Mouse (Mus musculus): Measurements from ENCODE around the gene Gse1. TPM values are rescaled to one million over a fixed set of nuclear protein-coding genes. Genes with fewer than 3 reads are reported as not detected.

Gene Gse1
- total RNA-seq, 2 experiments from 2014 or later = 77.7 to 105 TPM

DNA sequence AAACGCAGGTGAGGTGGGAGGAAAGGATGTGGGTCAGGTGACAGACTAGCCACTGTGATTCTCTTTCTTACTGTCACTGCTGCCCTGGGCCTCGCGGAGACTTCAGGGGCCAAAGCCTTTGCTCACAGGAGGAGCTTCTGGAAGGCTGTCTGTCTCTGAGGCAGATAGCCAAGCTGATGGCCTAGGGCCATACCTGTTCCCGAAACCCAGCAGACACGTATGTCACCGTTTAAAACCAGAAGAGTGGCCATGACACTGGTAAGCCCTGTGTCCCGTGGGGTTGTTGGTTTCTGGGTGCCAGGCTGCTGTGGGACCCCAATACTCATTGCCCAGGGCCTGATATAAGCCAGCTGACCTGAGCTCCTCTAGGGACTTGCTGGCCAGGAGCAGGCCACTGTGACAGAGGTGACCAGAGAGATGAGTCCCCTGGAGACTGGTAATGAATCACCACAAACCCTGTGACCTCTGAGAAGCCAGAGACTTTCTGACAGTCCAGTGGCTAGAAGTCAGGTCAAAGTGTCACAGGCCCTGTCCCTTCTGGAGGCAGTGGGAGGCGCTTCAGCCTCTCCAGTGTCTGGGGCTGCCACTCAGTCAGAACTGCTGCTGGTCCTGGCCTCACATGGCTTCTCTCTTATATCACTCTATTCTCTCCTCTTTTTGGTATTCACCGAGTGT is 253.9 kb downstream of the Gse1 start:
- intact Hi-C loops (cut with DNase I) = no loop called here
- DNase-seq (ENCODE audit: extremely low spot score in 1 of 2, low spot score in 2 of 2) = no peak
- TF ChIP-seq CTCF (IDR thresholded peaks at IDR 0.05) = no peak
- Histone ChIP-seq H3K4me3 (no peak overlapping the region), H3K27ac (no peak overlapping the region)

DNA sequence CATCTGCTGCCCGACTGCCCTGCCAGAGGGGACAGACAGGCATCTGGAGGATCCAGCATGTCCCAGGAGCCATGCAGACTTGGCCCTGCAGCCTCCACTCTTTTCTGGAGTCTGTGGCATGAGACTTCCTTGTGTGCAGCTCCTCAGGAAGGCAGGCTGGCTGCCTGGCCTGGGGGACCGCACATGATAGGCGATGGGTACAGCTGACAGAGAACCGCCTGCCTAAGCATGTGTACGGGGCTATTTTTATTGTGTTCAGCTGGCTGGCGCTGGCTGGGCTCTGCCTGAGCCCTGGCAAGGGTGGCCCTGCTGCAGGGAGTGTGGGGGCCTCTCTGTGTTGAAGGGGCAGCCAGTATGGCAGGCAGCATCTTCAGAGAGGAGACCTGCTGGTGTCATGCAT is 256.2 kb downstream of the Gse1 start:
- peak in 1 of 2 experiments; percentile 56 for DNase-seq (ENCODE audit: extremely low spot score in 1 of 2, low spot score in 2 of 2)
- intact Hi-C loops (cut with DNase I) = no loop called here
- no peak for TF ChIP-seq CTCF (IDR thresholded peaks at IDR 0.05)
- no peak overlapping the region for H3K4me3 ChIP-seq
- peak overlapping the region; percentile 86 for H3K27ac ChIP-seq

DNA sequence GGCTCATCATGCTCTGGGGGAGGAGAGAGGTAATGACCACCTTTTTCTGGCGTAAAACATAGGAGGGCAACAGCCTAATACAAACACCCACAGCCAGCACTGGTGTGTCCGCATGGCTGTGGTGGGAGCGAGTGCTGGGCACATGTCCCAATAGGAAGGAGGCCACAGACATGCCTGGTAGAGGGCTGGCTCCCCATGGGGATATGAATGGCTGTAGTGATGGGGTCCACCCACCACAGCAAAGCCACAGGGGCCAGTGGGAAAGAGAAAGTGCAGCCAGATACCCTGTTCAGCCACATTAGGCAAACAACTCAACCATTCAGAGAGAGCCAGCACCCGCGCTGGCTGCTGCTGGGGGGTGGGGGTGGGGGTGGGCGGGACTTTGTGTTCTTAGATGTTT is 256.9 kb downstream of the Gse1 start:
- H3K4me3 ChIP-seq = no peak overlapping the region
- no peak for DNase-seq (ENCODE audit: extremely low spot score in 1 of 2, low spot score in 2 of 2)
- H3K27ac ChIP-seq = peak overlapping the region; percentile 86
- TF ChIP-seq CTCF (IDR thresholded peaks at IDR 0.05) = no peak
- intact Hi-C loops (cut with DNase I) = loop anchor here (5.0 kb wide), 1 partner anchor 118 kb away; no protein-coding TSS in a partner anchor

DNA sequence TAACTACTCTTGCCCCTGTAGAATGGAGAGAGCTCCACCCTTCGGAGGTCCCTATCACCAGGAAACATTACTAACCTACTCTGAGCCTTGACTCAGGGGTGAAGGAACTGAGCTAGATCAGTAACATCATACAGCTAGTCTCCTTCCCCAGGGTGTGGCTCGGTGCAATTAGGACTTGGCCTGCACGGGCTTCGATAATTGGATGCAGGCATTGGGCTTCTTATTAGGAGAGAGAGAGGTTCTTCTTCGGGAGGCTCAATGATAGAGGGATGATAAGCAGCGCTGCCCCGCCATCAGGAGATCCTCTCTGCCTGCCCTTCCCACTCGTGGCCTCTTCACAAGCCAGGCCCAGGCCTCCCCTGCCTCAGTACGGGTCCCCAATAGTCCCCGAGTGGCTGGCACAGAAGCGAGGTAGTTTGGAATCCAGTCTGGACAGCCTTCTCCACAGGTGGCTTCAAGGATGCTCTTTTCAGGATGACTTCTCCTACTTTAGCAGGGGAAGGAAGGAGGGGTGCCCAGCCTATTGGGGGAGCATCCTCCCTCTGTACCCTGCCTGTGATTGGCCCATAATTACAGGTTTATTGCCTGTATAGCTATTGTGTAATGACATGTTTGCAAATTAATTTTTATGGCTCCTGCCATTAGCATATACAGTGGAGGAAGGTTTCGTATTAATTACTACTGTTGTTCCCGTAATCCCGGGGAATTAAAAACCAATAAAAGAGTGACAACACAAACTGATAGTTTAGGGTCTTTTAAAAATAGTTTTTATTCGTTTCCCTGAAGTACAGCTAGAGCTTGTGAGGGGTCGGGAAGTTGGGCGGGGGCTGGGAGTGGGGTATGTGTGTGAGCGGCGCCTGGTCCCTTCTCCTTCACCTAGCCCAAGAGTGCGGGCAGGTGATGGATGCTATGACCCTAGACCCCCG is 257.6 kb downstream of the Gse1 start:
- Histone ChIP-seq H3K27ac (peak overlapping the region; percentile 97; the same call in 1 of the 2 replicates), H3K4me3 (no peak overlapping the region)
- intact Hi-C loops (cut with DNase I) = loop anchor here (5.0 kb wide), 1 partner anchor 119 kb away; no protein-coding TSS in a partner anchor
- no peak for DNase-seq (ENCODE audit: extremely low spot score in 1 of 2, low spot score in 2 of 2)
- TF ChIP-seq CTCF (IDR thresholded peaks at IDR 0.05) = no peak

GRCm38 (mm10) chr8:120486477-120487376 is 258.5 kb downstream of the Gse1 start:
- Histone ChIP-seq H3K27ac (peak overlapping the region; percentile 97), H3K4me3 (peak overlapping the region; percentile 88)
- TF ChIP-seq CTCF (IDR thresholded peaks at IDR 0.05) = no peak
- intact Hi-C loops (cut with DNase I) = loop anchor here (5.0 kb wide), 1 partner anchor 119 kb away; no protein-coding TSS in a partner anchor
- DNase-seq (ENCODE audit: extremely low spot score in 1 of 2, low spot score in 2 of 2) = peak; percentile 50 to 52

DNA sequence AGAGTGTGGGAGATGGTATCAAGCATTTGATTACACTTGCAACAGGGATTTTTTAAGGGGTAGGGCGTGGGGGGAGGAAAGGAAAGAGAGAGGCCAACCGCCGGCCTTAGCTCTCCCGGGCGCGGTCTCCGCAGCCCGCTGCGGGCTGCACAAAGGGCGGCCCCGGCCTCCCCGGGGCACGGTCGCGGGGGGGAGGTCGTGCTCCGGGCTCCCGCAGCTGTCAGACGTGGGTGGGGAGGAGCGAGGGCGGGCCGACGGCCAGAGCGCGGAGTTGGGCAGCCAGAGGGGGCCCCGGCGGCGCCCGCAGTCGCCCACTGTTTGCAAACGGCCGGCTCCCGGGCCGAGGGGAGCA is 259.1 kb downstream of the Gse1 start:
- TF ChIP-seq CTCF (IDR thresholded peaks at IDR 0.05) = no peak
- intact Hi-C loops (cut with DNase I) = loop anchor here (5.0 kb wide), 1 partner anchor 120 kb away; no protein-coding TSS in a partner anchor
- Histone ChIP-seq H3K27ac (peak overlapping the region; percentile 97), H3K4me3 (peak overlapping the region; percentile 88)
- no peak for DNase-seq (ENCODE audit: extremely low spot score in 1 of 2, low spot score in 2 of 2)

GRCm38 (mm10) chr8:120487729-120488510 is 259.7 kb downstream of the Gse1 start:
- no peak for TF ChIP-seq CTCF (IDR thresholded peaks at IDR 0.05)
- H3K27ac ChIP-seq = peak overlapping the region; percentile 97
- intact Hi-C loops (cut with DNase I) = loop anchor here (1.0 to 5.0 kb wide), 4 partner anchors 46 to 121 kb away; no protein-coding TSS in a partner anchor
- peak overlapping the region; percentile 88 for H3K4me3 ChIP-seq
- DNase-seq (ENCODE audit: extremely low spot score in 1 of 2, low spot score in 2 of 2) = peak; percentile 63 to 73

DNA sequence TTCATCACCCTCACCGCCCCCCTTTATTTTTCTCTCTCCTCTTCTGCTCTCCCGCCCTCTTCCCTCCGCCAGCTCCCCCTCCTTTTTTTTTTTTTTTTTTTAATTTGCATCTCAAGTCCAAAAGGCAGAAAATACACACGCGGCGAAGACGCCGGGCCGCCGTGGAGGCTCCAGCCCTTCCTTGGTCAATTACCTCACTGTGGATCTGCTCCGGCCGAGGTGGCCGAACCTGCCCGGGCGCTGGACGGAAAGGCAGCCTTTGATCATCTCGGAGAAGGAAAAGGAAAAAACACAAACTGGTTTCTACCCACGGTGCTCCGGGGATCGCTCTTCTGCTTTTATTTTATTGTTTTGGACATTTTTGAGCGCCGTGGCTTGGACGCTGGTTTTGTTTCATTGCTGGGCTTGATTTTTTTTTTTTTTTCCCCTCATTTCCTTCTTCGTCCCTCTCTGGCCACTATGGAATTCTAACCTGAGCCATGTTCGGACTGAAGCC is 260.4 kb downstream of the Gse1 start:
- H3K27ac ChIP-seq = peak overlapping the region; percentile 97
- peak overlapping the region; percentile 88 for H3K4me3 ChIP-seq
- intact Hi-C loops (cut with DNase I) = loop anchor here (1.0 to 5.0 kb wide), 4 partner anchors 46 to 121 kb away; no protein-coding TSS in a partner anchor
- no peak for DNase-seq (ENCODE audit: extremely low spot score in 1 of 2, low spot score in 2 of 2)
- no peak for TF ChIP-seq CTCF (IDR thresholded peaks at IDR 0.05)

- intact Hi-C loops (cut with DNase I) = loop anchor here (2.0 to 5.0 kb wide), 2 partner anchors 50 to 122 kb away; no protein-coding TSS in a partner anchor
- TF ChIP-seq CTCF (IDR thresholded peaks at IDR 0.05) = no peak; the same call in 1 of the 2 replicates
- peak overlapping the region; percentile 88 for H3K4me3 ChIP-seq
- peak overlapping the region; percentile 97 for H3K27ac ChIP-seq
- peak; percentile 48 to 63 for DNase-seq (ENCODE audit: extremely low spot score in 1 of 2, low spot score in 2 of 2)
Measured at GRCm38 (mm10) chr8:120489142-120489754, 261.0 kb downstream of the Gse1 start.

Data from left cerebral cortex, adult 2 months (tissue).